Mouse (Mus musculus): ENCODE measurements around the gene Slc6a13.

Slc6a13 gene

DNA sequence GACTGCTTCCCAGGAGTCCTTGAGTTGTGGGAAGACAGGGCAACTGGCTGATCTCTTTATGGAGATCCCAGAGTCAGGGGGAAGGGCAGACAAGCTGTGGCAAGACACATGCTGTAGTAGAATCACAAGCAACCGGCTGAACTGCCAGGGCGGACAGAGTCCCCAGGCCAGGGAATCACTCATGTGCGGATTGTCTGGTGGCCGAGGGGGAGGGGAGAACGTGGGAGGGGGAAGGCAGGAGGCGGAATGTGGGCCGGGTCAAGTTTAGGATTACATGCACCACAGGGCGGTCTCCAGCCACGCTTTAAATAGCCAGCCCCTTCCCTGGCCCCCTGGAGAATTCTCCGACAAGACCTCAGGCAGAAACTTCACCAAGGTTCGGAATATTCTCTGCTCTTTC is at the start of gene Slc6a13:
Slc6a13 (plus strand) TSS at position 274 of the 400 bp plus-strand sequence.
- peak; percentile 76 to 90 for DNase-seq

DNA sequence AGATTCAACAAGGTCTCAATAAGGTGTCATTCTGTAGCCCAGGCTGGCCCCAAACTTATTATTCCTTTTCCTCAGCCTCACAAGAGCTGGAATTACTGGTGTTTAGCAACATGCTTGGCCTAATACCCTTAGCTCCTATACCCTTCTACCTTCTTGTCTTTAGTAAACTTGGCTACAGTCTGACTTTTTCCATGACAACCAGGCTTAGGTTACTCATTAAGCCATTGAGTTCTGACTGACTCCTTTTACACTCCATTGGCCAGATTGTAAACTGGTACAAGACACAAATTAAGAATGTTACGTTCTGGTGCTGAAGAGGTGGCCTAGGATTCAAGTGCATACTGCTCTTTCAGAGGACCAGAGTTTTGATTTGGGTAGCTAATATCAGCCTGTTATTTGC is 49.6 kb upstream of the Slc6a13 start:
- no peak for DNase-seq

DNA sequence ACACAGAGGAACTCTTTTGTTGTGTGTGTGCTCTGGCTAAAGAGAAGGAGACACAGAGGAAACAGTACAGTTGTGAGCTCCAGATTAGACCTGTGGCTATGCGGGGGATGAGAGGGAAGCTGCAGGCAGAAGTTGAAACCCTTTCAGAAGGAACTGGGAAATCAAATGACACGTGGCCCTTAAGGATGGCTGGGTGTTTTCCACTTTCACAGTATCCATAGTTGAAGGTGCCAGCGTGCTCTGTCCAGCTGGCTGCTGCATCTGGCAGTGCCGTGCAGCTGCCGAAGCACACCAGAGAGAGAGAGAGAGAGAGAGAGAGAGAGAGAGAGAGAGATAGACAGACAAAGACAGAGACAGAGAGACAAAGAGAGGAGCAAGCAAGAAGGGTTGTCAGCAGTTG is 48.8 kb upstream of the Slc6a13 start:
- no peak for DNase-seq

DNA sequence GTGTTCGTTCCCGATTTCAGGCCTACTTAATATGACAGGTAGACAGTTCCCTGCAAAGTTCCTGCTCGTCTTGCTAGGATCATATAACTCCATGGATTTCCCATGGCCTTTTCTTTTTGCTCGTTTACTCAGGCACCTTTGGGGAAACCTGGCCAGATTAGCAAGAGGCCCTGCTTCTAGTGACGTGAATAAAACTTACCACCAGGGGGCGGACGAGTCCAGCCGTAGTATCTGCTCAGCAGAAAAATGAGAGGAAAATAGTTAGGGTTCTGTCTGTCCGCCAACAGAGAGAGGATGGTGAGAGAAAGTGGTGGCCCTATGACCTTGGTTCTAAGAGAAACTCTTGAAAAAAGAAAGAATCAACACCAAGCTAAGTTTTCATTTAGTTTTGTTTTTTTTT is 39.5 kb upstream of the Slc6a13 start:
- DNase-seq, result peak; percentile 64 to 90

DNA sequence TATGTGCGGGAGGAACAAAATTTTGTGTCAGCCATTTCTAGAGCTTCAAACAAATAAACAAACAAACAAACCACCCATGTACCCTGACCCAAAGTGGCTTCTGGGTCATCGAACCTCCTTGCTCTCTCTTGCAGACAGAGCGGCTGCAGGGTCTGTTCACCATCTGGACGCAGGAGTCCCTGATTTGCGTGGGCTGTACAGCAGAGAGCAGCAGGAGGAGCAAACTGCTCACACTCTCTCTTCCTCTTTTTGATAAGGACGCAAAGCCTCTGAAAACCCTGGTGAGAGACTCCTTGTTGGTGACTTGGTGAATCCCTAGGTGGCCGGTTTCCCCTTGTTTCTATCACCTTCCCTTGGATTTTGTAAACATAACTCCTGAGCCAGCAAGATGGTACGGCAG is 38.8 kb upstream of the Slc6a13 start:
- DNase-seq, result no peak

- no peak for DNase-seq
These were observed 38.0 kb upstream of the Slc6a13 start for GRCm38 (mm10) chr6:121262004-121262403.

- DNase-seq, result no peak
These were observed 37.5 kb upstream of the Slc6a13 start for GRCm38 (mm10) chr6:121262496-121262895.

- no peak for DNase-seq
These were observed 29.9 kb upstream of the Slc6a13 start for GRCm38 (mm10) chr6:121270156-121270555.

GRCm38 (mm10) chr6:121271707-121272074 is 28.3 kb upstream of the Slc6a13 start:
- no peak for DNase-seq

- DNase-seq, result peak; percentile 86 to 94
These were observed 27.8 kb upstream of the Slc6a13 start for GRCm38 (mm10) chr6:121272075-121272800.

GRCm38 (mm10) chr6:121274356-121274755 is 25.7 kb upstream of the Slc6a13 start:
- peak in 1 of 2 experiments; percentile 75 for DNase-seq

DNA sequence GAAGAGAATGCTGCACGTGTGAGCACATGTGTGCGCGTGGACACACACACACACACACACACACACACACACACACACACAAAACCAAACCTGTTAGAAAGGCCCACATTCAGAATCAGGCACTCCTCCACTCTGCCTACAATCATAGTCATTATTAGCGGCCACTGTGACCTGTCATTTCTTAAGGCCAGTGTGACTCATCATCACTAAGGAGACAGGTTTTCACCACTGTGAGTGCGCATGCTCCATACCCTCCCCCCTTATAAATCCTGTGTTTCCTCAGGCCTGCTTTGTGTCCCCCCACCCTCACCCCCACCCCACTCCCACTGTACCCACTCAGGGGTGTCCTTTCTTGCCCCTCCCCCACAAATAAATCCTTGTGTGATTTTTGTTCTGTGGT is 15.9 kb upstream of the Slc6a13 start:
- DNase-seq, result no peak

DNA sequence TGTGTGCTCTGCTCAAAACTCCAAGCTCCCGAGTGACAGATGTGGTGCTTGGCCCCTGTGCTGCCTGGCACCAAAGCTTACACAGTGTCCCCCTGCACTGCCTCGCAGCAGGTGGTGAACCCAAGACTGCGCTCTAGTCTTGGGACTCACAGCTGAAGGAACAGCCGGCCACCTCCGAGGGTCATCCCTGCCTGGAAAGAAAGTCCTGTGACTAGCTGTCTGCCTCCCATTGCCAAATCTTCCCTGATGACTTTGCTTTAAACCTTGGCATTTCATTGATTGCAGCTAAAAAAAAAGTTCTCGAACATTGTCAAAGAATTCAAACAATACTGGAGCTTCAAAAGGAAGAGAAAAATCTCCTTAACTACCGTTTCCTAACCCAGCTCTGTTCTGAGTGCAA is 710 bp upstream of the Slc6a13 start:
- no peak for DNase-seq

- peak; percentile 79 to 92 for DNase-seq
These were observed 477 bp downstream of the Slc6a13 start for GRCm38 (mm10) chr6:121300504-121300903.

DNA sequence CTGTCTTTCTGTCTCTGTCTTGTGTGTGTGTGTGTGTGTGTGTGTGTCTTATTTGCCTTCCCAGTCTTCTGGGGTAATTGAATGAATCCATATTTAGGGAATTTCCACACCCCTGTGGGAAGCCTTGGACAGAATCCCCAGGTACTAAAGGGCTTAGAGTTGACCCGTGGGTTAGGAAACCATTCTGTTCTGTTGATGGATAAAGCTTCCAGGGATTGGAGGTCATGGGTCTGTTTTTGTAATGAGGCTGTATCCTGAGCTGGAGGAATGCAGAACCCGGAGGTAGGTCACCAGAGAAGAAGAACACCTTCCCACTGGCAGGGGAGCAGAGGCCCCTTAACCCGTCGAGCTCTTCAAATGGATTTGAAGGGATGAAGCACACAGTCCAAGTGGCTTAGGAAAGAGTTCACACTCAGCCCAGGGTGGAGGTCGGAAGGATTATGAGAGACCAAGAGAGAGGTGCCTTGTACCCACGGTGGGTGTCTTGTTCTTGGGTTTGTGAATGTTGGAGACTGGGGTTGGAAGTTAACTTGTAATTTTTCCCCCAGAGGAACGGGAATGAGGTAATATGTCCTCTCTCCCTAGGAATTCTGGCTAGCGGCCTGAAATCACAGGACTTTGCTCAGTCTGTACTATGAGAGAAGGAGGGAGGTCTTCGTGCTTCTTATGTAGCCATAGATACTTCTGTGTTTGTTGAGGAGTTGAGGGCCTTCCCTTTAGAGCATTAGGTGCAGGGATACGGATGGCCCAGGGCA is 3.6 kb downstream of the Slc6a13 start:
- DNase-seq, result peak; percentile 77 to 85

- DNase-seq, result peak; percentile 79 to 91
These were observed 4.6 kb downstream of the Slc6a13 start for GRCm38 (mm10) chr6:121304630-121305029.

- no peak for DNase-seq
These were observed 5.5 kb downstream of the Slc6a13 start for GRCm38 (mm10) chr6:121305571-121305970.

- peak; percentile 66 to 90 for DNase-seq
These were observed 11.0 kb downstream of the Slc6a13 start for GRCm38 (mm10) chr6:121310984-121311383.

- peak; percentile 32 for DNase-seq
These were observed 19.1 kb downstream of the Slc6a13 start for GRCm38 (mm10) chr6:121319099-121319498.

DNA sequence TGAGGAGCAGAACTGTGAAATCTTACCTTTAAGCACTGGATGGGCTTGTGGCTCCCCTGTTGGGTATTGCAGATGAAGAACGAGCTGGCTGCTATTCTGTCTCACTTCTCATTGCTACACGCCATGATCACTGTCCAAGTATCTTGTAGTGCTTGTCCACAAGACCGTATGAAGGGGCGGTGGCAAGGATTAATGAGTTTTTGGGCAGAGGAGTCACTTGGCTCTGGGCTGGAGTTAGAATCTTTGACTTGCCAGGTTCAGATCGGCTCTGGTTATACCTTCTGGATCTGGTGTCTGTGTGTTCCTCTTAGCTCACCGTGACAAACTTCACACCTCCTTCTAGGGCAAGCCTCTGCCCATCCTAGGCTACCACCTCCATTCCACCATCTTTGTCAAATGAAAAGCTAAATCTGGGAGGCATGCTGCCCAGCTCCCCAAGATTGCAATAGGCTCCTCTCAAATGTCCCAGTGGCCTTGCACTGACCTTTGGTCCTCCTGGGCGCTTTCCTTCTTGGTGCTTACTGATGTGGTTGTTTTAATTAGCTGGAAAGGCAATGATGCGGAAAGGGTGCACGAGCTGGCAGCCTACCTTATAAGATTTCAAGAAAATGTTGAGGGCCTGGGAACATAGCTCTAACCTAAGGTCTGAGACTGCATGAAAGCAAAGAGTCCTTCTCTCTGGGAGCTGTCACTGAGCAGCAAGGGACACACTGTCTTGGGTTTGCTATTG is 22.5 kb downstream of the Slc6a13 start:
- peak; percentile 74 to 85 for DNase-seq

GRCm38 (mm10) chr6:121325298-121325697 is 25.3 kb downstream of the Slc6a13 start:
- DNase-seq, result no peak

GRCm38 (mm10) chr6:121325740-121326139 is 25.7 kb downstream of the Slc6a13 start:
- no peak for DNase-seq

DNA sequence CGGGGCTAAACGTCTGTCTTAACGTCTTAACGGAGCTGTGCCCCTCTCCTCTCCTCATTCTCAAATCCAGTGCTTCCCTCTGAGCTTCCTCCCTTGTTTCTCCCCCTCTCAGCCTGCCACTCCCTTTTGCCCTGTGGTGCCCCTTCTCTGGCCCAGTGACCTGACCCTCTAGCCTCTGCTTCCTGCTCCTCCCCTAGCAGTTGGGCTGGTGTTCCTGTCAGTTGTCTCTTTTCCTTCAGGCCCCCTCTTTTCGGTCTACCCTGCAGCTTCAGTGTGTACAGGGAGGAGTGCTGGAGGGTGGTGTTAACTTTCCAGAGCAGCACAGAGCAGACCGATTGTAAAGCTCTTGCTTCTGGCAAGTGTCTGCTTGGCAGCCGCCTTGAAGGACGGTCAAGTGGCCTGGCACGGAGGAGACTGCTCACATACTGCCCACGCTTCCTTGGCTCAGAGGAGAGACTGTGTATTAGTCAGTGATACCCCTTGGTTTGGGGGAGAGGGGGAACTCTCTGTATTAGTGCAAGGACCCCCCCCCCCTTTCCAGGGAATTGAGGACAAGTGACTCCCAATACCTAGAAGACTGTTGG is 26.6 kb downstream of the Slc6a13 start:
- no peak for DNase-seq

Data from kidney, postnatal 25 days (tissue).